Mouse (Mus musculus): ENCODE measurements around the gene Mpeg1. TPM values are rescaled to one million over a fixed set of nuclear protein-coding genes. Genes with fewer than 3 reads are reported as not detected.

Mpeg1 gene
- polyA plus RNA-seq, 1 experiment from 2014 or later, result 0.47 TPM

DNA sequence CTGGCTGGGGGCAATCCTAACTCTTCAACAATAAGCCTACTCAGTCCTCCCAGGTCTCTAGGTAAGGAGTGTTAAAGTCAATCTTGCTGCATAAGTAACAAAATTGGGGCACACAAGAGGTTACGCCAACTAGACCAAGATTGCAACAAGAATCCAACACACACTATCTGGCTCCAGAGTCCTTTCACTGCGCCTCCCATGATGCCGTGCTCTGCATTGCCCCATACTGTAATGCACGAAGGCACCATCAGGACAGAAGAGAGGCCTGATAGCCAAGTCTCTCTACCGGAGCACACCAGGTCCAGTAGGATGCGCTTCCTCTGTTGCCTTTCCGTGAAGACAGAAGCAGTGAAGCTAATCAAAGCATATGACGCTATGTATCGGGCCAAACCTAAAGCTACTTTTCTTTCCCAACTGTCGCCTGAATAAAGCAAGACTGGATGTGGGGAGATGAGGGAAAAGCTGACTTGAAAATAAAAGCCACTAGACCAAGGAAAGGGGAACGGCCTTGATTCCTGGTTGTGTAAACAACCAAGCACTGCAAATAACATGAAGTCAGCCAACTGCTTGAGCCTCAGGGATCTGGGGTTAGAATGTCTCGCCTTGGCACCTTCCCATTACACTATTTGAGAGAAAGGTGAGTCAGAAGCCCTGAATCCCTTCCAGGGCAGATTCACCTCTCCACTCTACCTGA, 27.1 kb downstream of the Mpeg1 start:
- Histone ChIP-seq H3K27ac (ENCODE audit: low read length) (no peak overlapping the region), H3K9me3 (ENCODE audit: control insufficient read depth, low read length) (no peaks in the 10 kb centered on the region)

DNA sequence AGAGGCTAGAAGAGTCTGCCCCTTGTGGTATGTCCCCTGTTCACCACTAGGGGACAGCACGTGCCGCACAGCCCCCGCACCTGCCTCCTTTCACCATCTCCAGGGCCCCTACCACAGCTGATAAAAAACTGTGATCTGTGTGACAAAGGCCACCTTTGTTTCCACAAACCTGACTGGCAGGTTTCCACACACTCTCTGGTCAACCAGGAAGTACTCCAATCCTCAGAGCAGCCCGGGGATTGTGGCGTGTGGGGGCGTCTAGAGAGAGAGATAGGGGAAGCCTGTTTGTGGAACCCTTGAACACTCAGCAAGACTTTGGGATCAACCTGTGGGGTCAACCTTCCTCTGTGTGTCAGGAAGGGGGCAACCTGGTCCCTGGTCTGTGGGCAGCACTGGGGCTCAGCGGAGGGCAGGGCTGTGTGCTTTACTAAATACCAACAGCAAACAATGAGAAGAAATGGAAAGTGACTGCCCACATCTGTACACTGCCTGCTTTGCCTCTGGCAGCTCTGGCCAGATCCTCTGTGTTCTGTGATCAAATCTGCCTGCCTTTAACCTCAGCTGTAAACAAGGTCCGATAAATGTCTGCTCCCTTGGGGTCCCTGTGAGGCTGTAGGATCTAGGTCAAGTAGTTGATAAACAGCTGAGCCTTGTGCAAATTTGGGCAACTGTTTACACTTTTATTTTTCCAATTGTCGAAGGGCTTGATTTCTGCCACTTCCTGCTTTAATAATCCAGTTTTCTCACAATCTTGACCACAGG, 27.8 kb downstream of the Mpeg1 start:
- H3K9ac ChIP-seq (replicated peaks; ENCODE audit: low read depth, low read length), result no peak overlapping the region
- H3K27ac ChIP-seq (ENCODE audit: low read length), result no peak overlapping the region
- H3K4me2 ChIP-seq (ENCODE audit: low read length), result no peak overlapping the region
- no peak overlapping the region for H3K4me3 ChIP-seq (replicated peaks; ENCODE audit: low read length)
- peaks cover 6% of the 10 kb centered on the region; the same call in 1 of the 2 replicates for H3K36me3 ChIP-seq (ENCODE audit: control insufficient read depth, insufficient read depth)
- WGBS, result 8% methylated on average over 9 of the region's 9 CpGs
- ATAC-seq, result peak; percentile 41
- no peaks in the 10 kb centered on the region for H3K27me3 ChIP-seq (replicated peaks; ENCODE audit: control insufficient read depth, insufficient read depth, low read length)
- no peaks in the 10 kb centered on the region for H3K9me3 ChIP-seq (ENCODE audit: control insufficient read depth, low read length)
- peaks cover 15% of the 10 kb centered on the region for H3K4me1 ChIP-seq (replicated peaks; ENCODE audit: control insufficient read depth, insufficient read depth, low read length)

More for the DNA sequence above, 27.1 kb downstream of the Mpeg1 start:
- no peaks in the 10 kb centered on the region for H3K27me3 ChIP-seq (replicated peaks; ENCODE audit: control insufficient read depth, insufficient read depth, low read length)
- H3K4me2 ChIP-seq (ENCODE audit: low read length), result no peak overlapping the region
- H3K9ac ChIP-seq (replicated peaks; ENCODE audit: low read depth, low read length), result no peak overlapping the region
- H3K4me1 ChIP-seq (replicated peaks; ENCODE audit: control insufficient read depth, insufficient read depth, low read length), result peaks cover 15% of the 10 kb centered on the region
- no peak for ATAC-seq
- H3K36me3 ChIP-seq (ENCODE audit: control insufficient read depth, insufficient read depth), result peaks cover 7% of the 10 kb centered on the region
- no peak overlapping the region for H3K4me3 ChIP-seq (replicated peaks; ENCODE audit: low read length)
- 91% methylated on average over 12 of the region's 12 CpGs for WGBS

- WGBS, result 5% methylated on average over 8 of the region's 8 CpGs
- no peak overlapping the region for H3K4me3 ChIP-seq (replicated peaks; ENCODE audit: low read length)
- no peak overlapping the region; the same call in 1 of the 2 replicates for H3K27ac ChIP-seq (ENCODE audit: low read length)
- peaks cover 15% of the 10 kb centered on the region for H3K4me1 ChIP-seq (replicated peaks; ENCODE audit: control insufficient read depth, insufficient read depth, low read length)
- ATAC-seq, result peak; percentile 61
- no peak overlapping the region for H3K9ac ChIP-seq (replicated peaks; ENCODE audit: low read depth, low read length)
- H3K4me2 ChIP-seq (ENCODE audit: low read length), result no peak overlapping the region
- no peaks in the 10 kb centered on the region for H3K27me3 ChIP-seq (replicated peaks; ENCODE audit: control insufficient read depth, insufficient read depth, low read length)
- H3K36me3 ChIP-seq (ENCODE audit: control insufficient read depth, insufficient read depth), result peaks cover 6% of the 10 kb centered on the region; the same call in 1 of the 2 replicates
- no peaks in the 10 kb centered on the region for H3K9me3 ChIP-seq (ENCODE audit: control insufficient read depth, low read length)
These were observed 28.5 kb downstream of the Mpeg1 start for GRCm38 (mm10) chr19:12488969-12489674.

- no peak overlapping the region for H3K9ac ChIP-seq (replicated peaks; ENCODE audit: low read depth, low read length)
- H3K4me2 ChIP-seq (ENCODE audit: low read length), result no peak overlapping the region
These were observed 29.3 kb downstream of the Mpeg1 start for GRCm38 (mm10) chr19:12489675-12490570.

GRCm38 (mm10) chr19:12491636-12492035, 31.1 kb downstream of the Mpeg1 start:
- H3K4me3 ChIP-seq (replicated peaks; ENCODE audit: low read length), result no peak overlapping the region
- 89% methylated on average over 7 of the region's 7 CpGs for WGBS
- H3K9me3 ChIP-seq (ENCODE audit: control insufficient read depth, low read length), result no peaks in the 10 kb centered on the region
- H3K9ac ChIP-seq (replicated peaks; ENCODE audit: low read depth, low read length), result no peak overlapping the region
- ATAC-seq, result no peak
- H3K4me1 ChIP-seq (replicated peaks; ENCODE audit: control insufficient read depth, insufficient read depth, low read length), result peaks cover 15% of the 10 kb centered on the region
- H3K27me3 ChIP-seq (replicated peaks; ENCODE audit: control insufficient read depth, insufficient read depth, low read length), result no peaks in the 10 kb centered on the region
- peaks cover 6% of the 10 kb centered on the region; the same call in 1 of the 2 replicates for H3K36me3 ChIP-seq (ENCODE audit: control insufficient read depth, insufficient read depth)
- H3K27ac ChIP-seq (ENCODE audit: low read length), result no peak overlapping the region
- H3K4me2 ChIP-seq (ENCODE audit: low read length), result no peak overlapping the region

More at GRCm38 (mm10) chr19:12489675-12490570, 29.3 kb downstream of the Mpeg1 start:
- no peaks in the 10 kb centered on the region for H3K27me3 ChIP-seq (replicated peaks; ENCODE audit: control insufficient read depth, insufficient read depth, low read length)
- peaks cover 6% of the 10 kb centered on the region; the same call in 1 of the 2 replicates for H3K36me3 ChIP-seq (ENCODE audit: control insufficient read depth, insufficient read depth)
- H3K9me3 ChIP-seq (ENCODE audit: control insufficient read depth, low read length), result no peaks in the 10 kb centered on the region
- H3K4me1 ChIP-seq (replicated peaks; ENCODE audit: control insufficient read depth, insufficient read depth, low read length), result peaks cover 15% of the 10 kb centered on the region
- 19% methylated on average over 11 of the region's 11 CpGs for WGBS
- H3K4me3 ChIP-seq (replicated peaks; ENCODE audit: low read length), result no peak overlapping the region
- H3K27ac ChIP-seq (ENCODE audit: low read length), result no peak overlapping the region; the same call in 1 of the 2 replicates
- no peak; the same call in 1 of the 2 replicates for ATAC-seq

DNA sequence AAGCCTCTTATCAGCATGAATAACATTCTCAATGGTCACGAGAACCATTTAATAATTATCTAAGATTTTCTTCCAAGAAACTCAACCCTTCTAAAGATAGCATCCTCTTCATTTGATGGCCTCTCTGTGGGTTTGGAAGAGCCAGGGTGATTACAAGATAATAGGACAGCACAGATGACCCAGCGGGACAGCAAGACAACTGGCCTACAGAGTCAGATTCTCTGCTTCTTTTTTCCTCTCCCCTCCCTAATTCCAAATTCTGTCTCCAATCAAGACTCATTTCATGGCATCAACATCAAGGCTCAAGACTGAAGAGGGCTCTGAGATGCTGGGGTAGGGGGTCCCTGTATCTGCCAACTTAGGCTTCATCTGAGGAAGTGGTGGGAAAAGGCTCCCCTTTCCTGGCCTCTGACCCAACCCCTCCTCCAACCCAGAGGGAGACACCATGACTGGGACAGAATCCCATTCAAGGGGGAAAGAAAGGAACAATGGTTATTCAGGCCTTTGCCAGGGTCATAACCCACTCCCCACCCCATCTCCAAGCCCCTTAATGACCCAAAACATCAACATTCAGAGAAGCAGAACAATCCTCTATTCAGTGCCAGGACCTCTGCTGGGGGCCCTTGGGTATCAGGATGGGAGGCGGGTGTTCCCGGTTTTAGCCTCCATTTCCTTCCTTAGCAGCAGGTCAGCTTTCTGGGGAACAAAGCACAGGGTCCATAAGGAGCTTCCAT, 33.0 kb downstream of the Mpeg1 start:
- no peak overlapping the region for H3K9ac ChIP-seq (replicated peaks; ENCODE audit: low read depth, low read length)
- no peak overlapping the region for H3K27ac ChIP-seq (ENCODE audit: low read length)
- H3K4me1 ChIP-seq (replicated peaks; ENCODE audit: control insufficient read depth, insufficient read depth, low read length), result peaks cover 15% of the 10 kb centered on the region
- no peak for ATAC-seq
- H3K36me3 ChIP-seq (ENCODE audit: control insufficient read depth, insufficient read depth), result peaks cover 6% of the 10 kb centered on the region; the same call in 1 of the 2 replicates
- no peaks in the 10 kb centered on the region for H3K9me3 ChIP-seq (ENCODE audit: control insufficient read depth, low read length)
- H3K4me3 ChIP-seq (replicated peaks; ENCODE audit: low read length), result no peak overlapping the region
- no peaks in the 10 kb centered on the region for H3K27me3 ChIP-seq (replicated peaks; ENCODE audit: control insufficient read depth, insufficient read depth, low read length)
- H3K4me2 ChIP-seq (ENCODE audit: low read length), result no peak overlapping the region
- 38% methylated on average over 4 of the region's 4 CpGs for WGBS

DNA sequence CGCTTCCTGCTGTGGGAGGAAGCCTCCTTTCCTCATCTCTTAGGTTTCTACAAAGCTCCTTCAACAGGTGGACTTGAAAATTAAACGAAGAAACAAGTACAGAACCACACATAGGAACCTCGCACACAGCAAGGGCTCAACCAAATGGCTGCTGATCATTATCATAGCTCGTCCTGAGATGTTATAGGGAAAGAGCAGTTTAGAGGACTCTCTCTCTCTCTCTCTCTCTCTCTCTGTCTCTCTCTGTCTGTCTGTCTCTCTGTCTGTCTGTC, 33.5 kb downstream of the Mpeg1 start:
- no peak for ATAC-seq
- Histone ChIP-seq H3K27me3 (replicated peaks; ENCODE audit: control insufficient read depth, insufficient read depth, low read length) (no peaks in the 10 kb centered on the region), H3K27ac (ENCODE audit: low read length) (no peak overlapping the region), H3K9me3 (ENCODE audit: control insufficient read depth, low read length) (no peaks in the 10 kb centered on the region), H3K4me1 (replicated peaks; ENCODE audit: control insufficient read depth, insufficient read depth, low read length) (peaks cover 15% of the 10 kb centered on the region), H3K9ac (replicated peaks; ENCODE audit: low read depth, low read length) (no peak overlapping the region), H3K36me3 (ENCODE audit: control insufficient read depth, insufficient read depth) (peaks cover 6% of the 10 kb centered on the region; the same call in 1 of the 2 replicates), H3K4me2 (ENCODE audit: low read length) (no peak overlapping the region), H3K4me3 (replicated peaks; ENCODE audit: low read length) (no peak overlapping the region)
- WGBS, result 27% methylated on average over 4 of the region's 4 CpGs

GRCm38 (mm10) chr19:12494972-12495535, 34.5 kb downstream of the Mpeg1 start:
- H3K9me3 ChIP-seq (ENCODE audit: control insufficient read depth, low read length), result no peaks in the 10 kb centered on the region
- H3K4me1 ChIP-seq (replicated peaks; ENCODE audit: control insufficient read depth, insufficient read depth, low read length), result peaks cover 16% of the 10 kb centered on the region
- no peak overlapping the region for H3K9ac ChIP-seq (replicated peaks; ENCODE audit: low read depth, low read length)
- H3K27ac ChIP-seq (ENCODE audit: low read length), result no peak overlapping the region
- WGBS, result 42% methylated on average over 3 of the region's 3 CpGs
- ATAC-seq, result no peak
- H3K4me3 ChIP-seq (replicated peaks; ENCODE audit: low read length), result no peak overlapping the region
- H3K36me3 ChIP-seq (ENCODE audit: control insufficient read depth, insufficient read depth), result peaks cover 6% of the 10 kb centered on the region; the same call in 1 of the 2 replicates
- no peaks in the 10 kb centered on the region for H3K27me3 ChIP-seq (replicated peaks; ENCODE audit: control insufficient read depth, insufficient read depth, low read length)
- H3K4me2 ChIP-seq (ENCODE audit: low read length), result no peak overlapping the region

Measured in forebrain, embryonic 16.5 days (tissue).